Mouse (Mus musculus) heart, adult 18-20 months (tissue): ENCODE data around the gene Chst14. TPM values are rescaled to one million over a fixed set of nuclear protein-coding genes. Genes with fewer than 3 reads are reported as not detected.
A peak's percentile ranks its signal among the peaks of the same experiment; 100 is the strongest.

Experiments used
- DNase-seq, 2 experiments: peaks; one replicate each; pipeline ENCODE4 v3.0.0; 2021 to 2022; ENCODE audit warnings: mixed read lengths in 1 of 2
- total RNA-seq, 2 experiments: library from RNA; stranded (reverse); gene quantifications; 2 replicates each; pipeline ENCODE4 v1.2.3; 2021

Chst14 gene
- total RNA-seq, 2 experiments from 2014 or later = 6.9 to 7.9 TPM

DNA sequence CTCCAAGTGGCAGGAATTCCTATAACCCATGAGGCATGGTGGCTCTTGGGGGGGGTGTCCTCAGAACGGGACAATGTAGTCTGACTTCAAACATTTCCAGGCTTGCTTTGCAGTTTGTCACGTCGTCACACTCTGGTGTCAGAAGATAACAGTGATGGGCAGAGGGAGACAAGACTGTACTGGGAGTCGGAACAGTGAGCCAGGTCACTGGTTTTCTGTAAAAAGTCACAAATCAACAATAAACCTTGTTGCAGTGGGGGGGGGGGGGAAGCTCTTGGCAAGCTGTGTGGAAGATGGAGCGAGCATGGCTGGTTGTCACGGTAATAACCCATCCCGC, 37.3 kb downstream of the Chst14 start:
- no peak for DNase-seq

DNA sequence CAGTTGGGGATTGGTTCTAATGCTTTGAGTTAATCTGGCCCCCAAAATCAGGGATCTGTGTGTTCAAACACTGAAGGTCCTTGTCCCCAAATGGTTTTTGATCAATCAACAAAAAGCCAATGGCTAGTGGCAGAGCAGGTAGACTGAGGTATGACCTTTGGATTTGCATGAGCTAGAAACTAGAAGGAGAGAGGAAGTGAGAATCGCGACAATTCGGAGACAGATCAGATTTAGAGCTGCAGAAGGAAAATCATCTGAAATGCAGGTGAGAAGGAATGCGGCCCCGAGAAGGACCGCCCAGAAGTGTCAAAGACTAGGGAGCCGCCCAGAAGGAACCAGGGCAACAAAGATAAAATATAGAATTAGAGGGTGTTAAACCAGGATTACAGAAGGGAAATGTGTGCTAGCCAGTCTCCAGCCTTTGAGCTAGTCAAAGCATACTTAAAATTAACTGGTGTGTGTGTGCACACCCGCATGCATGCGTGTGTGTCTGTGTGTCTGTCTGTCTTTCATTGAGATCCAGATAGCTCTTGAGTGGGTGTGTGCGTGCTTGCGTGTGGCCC, 43.4 kb downstream of the Chst14 start:
- DNase-seq = no peak

DNA sequence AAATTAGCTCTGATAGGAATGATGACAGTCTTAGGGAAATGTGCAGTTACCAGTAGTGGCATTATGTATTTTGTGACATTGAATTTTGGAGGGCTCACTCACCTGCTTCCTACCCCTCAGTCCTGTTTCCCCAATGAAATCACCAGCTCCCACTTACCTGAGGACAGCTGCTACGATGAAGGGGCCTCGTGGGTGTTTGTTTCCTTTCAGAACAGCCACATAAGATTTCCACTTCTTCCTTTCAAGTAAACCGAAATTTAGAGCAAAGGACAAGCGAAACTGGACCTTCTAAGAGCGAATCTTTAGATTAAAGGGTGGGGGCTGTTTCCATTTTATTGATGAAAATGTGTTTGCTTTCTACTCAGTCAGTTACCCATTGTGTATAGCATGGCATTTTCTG, 45.8 kb downstream of the Chst14 start:
- no peak for DNase-seq

DNA sequence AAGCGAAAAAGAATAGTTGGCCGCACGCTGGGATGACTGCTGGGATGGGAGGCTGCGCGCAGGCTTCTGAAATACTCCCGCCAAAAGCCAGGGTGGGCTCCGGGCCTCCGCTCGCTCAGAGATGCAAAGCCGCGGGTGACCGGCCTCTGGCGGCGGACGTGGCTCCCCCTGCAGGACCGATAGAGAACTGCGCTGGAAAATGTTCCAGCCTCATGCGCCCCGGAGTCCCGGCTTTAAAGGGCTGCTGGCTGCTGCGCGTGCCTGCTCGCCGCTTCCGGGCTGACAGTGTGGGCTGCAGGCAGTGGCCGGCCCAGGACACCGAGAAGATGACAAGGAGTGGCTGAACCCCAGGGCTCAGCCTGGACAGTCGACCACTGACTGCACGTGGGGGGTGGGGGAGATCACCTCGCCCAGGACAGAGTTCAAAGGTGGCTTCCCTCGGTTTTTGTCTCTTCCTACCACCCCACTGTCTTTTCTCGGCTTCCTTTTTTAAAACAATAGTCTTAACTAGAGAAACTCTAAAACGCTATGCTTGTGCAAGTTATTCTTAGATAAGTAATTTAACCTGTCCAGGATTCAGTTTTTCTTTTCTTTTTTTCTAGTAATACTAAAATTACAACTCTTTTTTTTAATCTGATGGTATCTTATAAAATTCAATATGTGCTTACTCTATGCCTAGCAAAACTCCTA, 46.5 kb downstream of the Chst14 start:
- DNase-seq = peak; percentile 88 to 90

DNA sequence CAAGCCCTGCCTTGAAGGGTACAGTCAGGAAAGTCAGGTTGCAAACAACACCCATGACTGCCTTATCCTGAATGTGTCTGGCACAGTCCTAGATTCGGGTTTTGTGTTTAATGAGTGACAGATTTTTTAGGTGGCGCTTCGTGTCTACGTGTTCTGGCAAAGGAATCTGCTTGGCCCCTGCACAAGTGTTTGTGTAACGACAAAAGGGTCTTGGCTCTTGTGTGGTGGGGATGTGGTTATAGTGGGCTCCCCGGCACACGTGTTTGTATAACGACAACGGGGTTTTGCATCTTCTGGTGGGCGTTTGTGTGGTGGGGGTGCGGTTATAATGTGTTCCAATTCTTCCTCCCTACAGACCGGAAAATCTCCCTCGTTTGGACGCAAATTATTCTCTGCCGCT, 49.6 kb downstream of the Chst14 start:
- DNase-seq = no peak

DNA sequence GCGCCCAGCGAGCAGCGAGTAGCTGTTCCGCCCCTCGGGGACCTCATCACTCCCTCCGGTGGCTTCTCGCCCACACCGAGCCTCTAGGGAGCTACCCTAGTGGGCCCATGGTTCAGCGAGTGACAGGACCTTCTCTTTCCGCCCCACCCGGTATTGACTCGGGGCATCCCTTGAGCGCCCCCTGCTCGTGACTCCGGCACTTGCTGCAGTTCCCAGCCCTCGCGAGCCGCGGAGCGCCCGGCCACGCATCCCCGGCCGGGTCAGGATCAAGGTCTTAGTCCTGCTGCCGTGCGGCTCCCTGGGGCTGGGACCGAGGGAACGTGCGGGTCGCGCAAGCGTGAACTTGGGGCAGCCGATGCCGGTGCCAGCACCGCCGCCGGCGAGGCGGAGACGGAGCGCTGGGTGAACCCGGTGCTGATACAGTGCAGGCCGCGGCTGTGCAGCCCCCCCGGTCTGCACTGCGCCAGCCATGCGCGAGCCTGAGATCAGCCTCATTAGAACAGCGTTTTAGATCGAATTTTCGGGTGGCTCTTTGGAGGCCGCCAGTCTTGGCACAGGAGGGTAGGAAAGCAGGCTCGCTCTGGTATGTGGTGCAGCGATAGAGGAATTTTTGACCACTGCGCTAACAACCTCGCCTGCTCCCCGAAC, 50.1 kb downstream of the Chst14 start:
- peak; percentile 92 to 95 for DNase-seq

DNA sequence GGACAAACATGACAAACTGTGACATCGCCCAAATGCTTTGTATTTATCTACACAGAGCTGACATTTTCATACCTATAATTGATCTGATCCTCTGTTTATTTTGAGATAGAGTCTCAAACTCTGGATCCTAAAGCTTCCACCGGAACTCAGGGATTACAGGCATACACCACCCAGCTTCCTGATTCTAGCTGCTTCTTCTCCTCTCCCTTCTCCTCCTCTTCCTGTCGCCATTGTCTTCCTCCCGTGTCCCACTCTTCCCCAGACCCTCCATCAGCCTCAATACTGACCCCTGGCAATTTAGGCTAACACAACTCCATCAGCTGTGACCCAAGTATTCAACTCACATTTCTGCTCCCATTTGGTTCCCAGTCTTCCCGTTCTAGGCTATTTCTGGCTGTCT, 50.6 kb downstream of the Chst14 start:
- no peak for DNase-seq

DNA sequence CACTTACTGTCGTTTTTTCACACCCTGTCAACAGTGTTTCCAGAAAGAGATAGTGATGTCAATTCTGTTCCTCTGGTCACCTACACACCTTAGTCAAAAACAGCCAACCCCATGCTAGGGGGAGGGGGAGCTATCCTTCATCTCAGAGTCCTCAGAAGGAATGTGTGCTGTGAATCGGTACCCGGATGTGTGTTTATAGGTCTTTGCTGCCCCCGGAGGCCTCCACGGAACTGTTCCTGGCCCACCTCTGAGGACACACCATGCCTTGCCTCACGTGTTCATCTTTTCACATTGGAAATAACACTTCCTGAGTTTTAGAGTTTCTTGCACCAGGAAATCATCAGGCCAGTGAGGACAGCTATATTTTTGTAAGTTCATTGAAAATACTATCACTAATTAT, 51.8 kb downstream of the Chst14 start:
- DNase-seq = no peak

Other genes starting within 250 kb of the Chst14 start
- 1 to 10 TPM; 1.1 to 1.3 TPM for gene Ankrd63, start 222.5 kb upstream of the Chst14 start, total RNA-seq
- 1 to 10 TPM; 1.4 to 2.6 TPM for gene Plcb2, start 198.1 kb upstream of the Chst14 start, total RNA-seq
- 10 to 100 TPM; 31.3 to 35.1 TPM for gene Inafm2, start 180.7 kb upstream of the Chst14 start, total RNA-seq
- gene Ccdc9b, start 163.8 kb upstream of the Chst14 start, total RNA-seq = 10 to 100 TPM; 20.8 to 25.7 TPM
- not detected for gene Phgr1, start 153.7 kb upstream of the Chst14 start, total RNA-seq
- gene Disp2, start 146.8 kb upstream of the Chst14 start, total RNA-seq = under 1 TPM in 1 of 2 experiments, not detected in 1; 0.07 TPM
- 1 to 10 TPM in 1 of 2 experiments, under 1 TPM in 1; 0.85 to 1.6 TPM for gene Knstrn, start 112.5 kb upstream of the Chst14 start, total RNA-seq
- 100 to 1,000 TPM; 410 to 473 TPM for gene Ivd, start 64.5 kb upstream of the Chst14 start, total RNA-seq
- gene Bahd1, start 26.1 kb upstream of the Chst14 start, total RNA-seq = 10 to 100 TPM; 17.5 to 18.6 TPM
- 10 to 100 TPM; 10.3 to 12.1 TPM for gene Ccdc32, start 102.9 kb downstream of the Chst14 start, total RNA-seq
- 1 to 10 TPM; 4.5 to 4.8 TPM for gene Rpusd2, start 108.3 kb downstream of the Chst14 start, total RNA-seq
- gene Knl1, start 120.6 kb downstream of the Chst14 start, total RNA-seq = under 1 TPM; 0.30 to 0.80 TPM
- under 1 TPM; 0.60 to 0.64 TPM for gene Rad51, start 186.3 kb downstream of the Chst14 start, total RNA-seq
- gene Rmdn3, start 230.5 kb downstream of the Chst14 start, total RNA-seq = 10 to 100 TPM; 19.4 to 20.4 TPM
- gene Gchfr, start 241.3 kb downstream of the Chst14 start, total RNA-seq = 10 to 100 TPM; 13.1 to 14.1 TPM
- not detected for gene Gm14137, start 248.0 kb downstream of the Chst14 start, total RNA-seq